Mouse (Mus musculus): ENCODE results near the gene Ogfod3. TPM values are rescaled to one million over a fixed set of nuclear protein-coding genes. Genes with fewer than 3 reads are reported as not detected.

The Ogfod3 gene
- polyA plus RNA-seq, 1 experiment from 2014 or later = 17.9 TPM

- peak; percentile 66 for DNase-seq
- H3K4me2 ChIP-seq (ENCODE audit: low read depth, low read length) = peak overlapping the region; percentile 76
- 0 out of 2 replicates have a peak overlapping the region, but pooled peaks have one; percentile 38 for H3K9ac ChIP-seq (replicated peaks)
Observed at GRCm38 (mm10) chr11:121235475-121236238, 31.1 kb upstream of the Ogfod3 start.

GRCm38 (mm10) chr11:121232706-121233105 lies 28.2 kb upstream of the Ogfod3 start:
- H3K4me3 ChIP-seq (ENCODE audit: low read depth, low read length) = no peak overlapping the region
- H3K4me1 ChIP-seq (ENCODE audit: insufficient read depth) = peaks cover 57% of the 10 kb centered on the region

More at GRCm38 (mm10) chr11:121235475-121236238, 31.1 kb upstream of the Ogfod3 start:
- Histone ChIP-seq H3K4me1 (ENCODE audit: insufficient read depth) (peaks cover 51% of the 10 kb centered on the region), H3K4me3 (ENCODE audit: low read depth, low read length) (peak overlapping the region; percentile 94), H3K27ac (ENCODE audit: low read depth) (peak overlapping the region; percentile 100), H3K36me3 (replicated peaks; ENCODE audit: insufficient read depth, low read length) (peaks cover 20% of the 10 kb centered on the region), H3K9me3 (ENCODE audit: low read length) (no peaks in the 10 kb centered on the region), H3K27me3 (ENCODE audit: insufficient read depth, low read length) (no peaks in the 10 kb centered on the region)
- ATAC-seq = no peak
- TF ChIP-seq EP300 (IDR thresholded peaks at IDR 0.05; ENCODE audit: low read depth) (no peak; the same call in 1 of the 2 replicates), CTCF (IDR thresholded peaks at IDR 0.05; ENCODE audit: low read depth) (peak; percentile 79)
- WGBS (ENCODE audit: insufficient replicate concordance) = 22% methylated on average over 9 of the region's 9 CpGs

GRCm38 (mm10) chr11:121231628-121232291 lies 27.2 kb upstream of the Ogfod3 start:
- no peaks in the 10 kb centered on the region for H3K9me3 ChIP-seq (ENCODE audit: low read length)
- peaks cover 62% of the 10 kb centered on the region for H3K4me1 ChIP-seq (ENCODE audit: insufficient read depth)
- no peak overlapping the region; the same call in 1 of the 2 replicates for H3K4me2 ChIP-seq (ENCODE audit: low read depth, low read length)
- TF ChIP-seq EP300 (IDR thresholded peaks at IDR 0.05; ENCODE audit: low read depth) (0 out of 2 replicates have a peak, but pooled peaks have one; percentile 19), CTCF (IDR thresholded peaks at IDR 0.05; ENCODE audit: low read depth) (no peak)
- H3K36me3 ChIP-seq (replicated peaks; ENCODE audit: insufficient read depth, low read length) = peaks cover 5% of the 10 kb centered on the region
- H3K9ac ChIP-seq (replicated peaks) = 0 out of 2 replicates have a peak overlapping the region, but pooled peaks have one; percentile 22
- H3K27ac ChIP-seq (ENCODE audit: low read depth) = 0 out of 2 replicates have a peak overlapping the region, but pooled peaks have one; percentile 1
- ATAC-seq = no peak
- no peak overlapping the region for H3K4me3 ChIP-seq (ENCODE audit: low read depth, low read length)
- WGBS (ENCODE audit: insufficient replicate concordance) = 47% methylated on average over 4 of the region's 4 CpGs
- no peaks in the 10 kb centered on the region for H3K27me3 ChIP-seq (ENCODE audit: insufficient read depth, low read length)
- DNase-seq = no peak

More at GRCm38 (mm10) chr11:121232706-121233105, 28.2 kb upstream of the Ogfod3 start:
- no peaks in the 10 kb centered on the region for H3K9me3 ChIP-seq (ENCODE audit: low read length)
- ATAC-seq = no peak
- H3K27ac ChIP-seq (ENCODE audit: low read depth) = no peak overlapping the region
- no peaks in the 10 kb centered on the region for H3K27me3 ChIP-seq (ENCODE audit: insufficient read depth, low read length)
- H3K9ac ChIP-seq (replicated peaks) = 0 out of 2 replicates have a peak overlapping the region, but pooled peaks have one; percentile 12
- H3K36me3 ChIP-seq (replicated peaks; ENCODE audit: insufficient read depth, low read length) = no peaks in the 10 kb centered on the region
- 39% methylated on average over 4 of the region's 4 CpGs for WGBS (ENCODE audit: insufficient replicate concordance)
- no peak for DNase-seq
- H3K4me2 ChIP-seq (ENCODE audit: low read depth, low read length) = no peak overlapping the region
- TF ChIP-seq EP300 (IDR thresholded peaks at IDR 0.05; ENCODE audit: low read depth) (no peak), CTCF (IDR thresholded peaks at IDR 0.05; ENCODE audit: low read depth) (no peak)

GRCm38 (mm10) chr11:121231191-121231590 lies 26.7 kb upstream of the Ogfod3 start:
- Histone ChIP-seq H3K9ac (replicated peaks) (no peak overlapping the region), H3K27me3 (ENCODE audit: insufficient read depth, low read length) (no peaks in the 10 kb centered on the region), H3K36me3 (replicated peaks; ENCODE audit: insufficient read depth, low read length) (peaks cover 11% of the 10 kb centered on the region), H3K4me2 (ENCODE audit: low read depth, low read length) (no peak overlapping the region), H3K4me3 (ENCODE audit: low read depth, low read length) (no peak overlapping the region), H3K9me3 (ENCODE audit: low read length) (no peaks in the 10 kb centered on the region), H3K4me1 (ENCODE audit: insufficient read depth) (peaks cover 60% of the 10 kb centered on the region), H3K27ac (ENCODE audit: low read depth) (0 out of 2 replicates have a peak overlapping the region, but pooled peaks have one; percentile 31)
- WGBS (ENCODE audit: insufficient replicate concordance) = 71% methylated on average over 4 of the region's 4 CpGs
- no peak for DNase-seq
- TF ChIP-seq CTCF (IDR thresholded peaks at IDR 0.05; ENCODE audit: low read depth) = no peak
- no peak for TF ChIP-seq EP300 (IDR thresholded peaks at IDR 0.05; ENCODE audit: low read depth)
- ATAC-seq = no peak

GRCm38 (mm10) chr11:121229018-121229439 lies 24.5 kb upstream of the Ogfod3 start, which contains the start of gene Cybc1:
Gene Cybc1, minus strand, starts transcription at chr11:121229322.
- H3K4me1 ChIP-seq (ENCODE audit: insufficient read depth) = peaks cover 40% of the 10 kb centered on the region
- under 1% methylated on average over 23 of the region's 23 CpGs for WGBS (ENCODE audit: insufficient replicate concordance)
- H3K27ac ChIP-seq (ENCODE audit: low read depth) = peak within 1 kb of the TSS; percentile 93
- H3K36me3 ChIP-seq (replicated peaks; ENCODE audit: insufficient read depth, low read length) = peaks cover 32% of the 10 kb centered on the region
- H3K4me3 ChIP-seq (ENCODE audit: low read depth, low read length) = peak within 1 kb of the TSS; percentile 85
- ATAC-seq = peak; percentile 91
- H3K9ac ChIP-seq (replicated peaks) = peak within 1 kb of the TSS; percentile 76
- H3K4me2 ChIP-seq (ENCODE audit: low read depth, low read length) = peak within 1 kb of the TSS; percentile 80
- TF ChIP-seq CTCF (IDR thresholded peaks at IDR 0.05; ENCODE audit: low read depth) = peak; percentile 30
- TF ChIP-seq EP300 (IDR thresholded peaks at IDR 0.05; ENCODE audit: low read depth) = peak; percentile 57
- peak; percentile 84 for DNase-seq
- no peaks in the 10 kb centered on the region for H3K27me3 ChIP-seq (ENCODE audit: insufficient read depth, low read length)
- no peaks in the 10 kb centered on the region for H3K9me3 ChIP-seq (ENCODE audit: low read length)

Measured in liver, postnatal 0 days (tissue).